In the genomic region with DNA sequence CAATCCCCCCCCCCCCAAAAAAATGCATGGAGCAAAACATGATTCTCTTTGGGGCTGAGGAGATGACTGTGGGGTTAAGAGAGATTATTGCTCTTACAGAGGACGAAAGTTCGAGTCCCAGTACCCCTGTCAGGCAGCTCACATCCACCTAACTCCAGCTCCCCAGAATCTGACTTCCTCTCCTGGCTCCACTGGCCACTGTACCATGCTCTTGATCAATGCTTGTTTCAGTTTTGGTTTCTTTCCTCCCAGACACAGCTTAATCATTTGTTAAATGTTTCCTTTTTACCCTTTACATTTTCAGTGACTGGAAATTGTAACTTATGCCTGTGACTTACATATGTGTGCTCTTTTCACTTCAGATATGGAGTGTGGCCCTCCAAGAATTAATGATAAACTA, we compare ENCODE assay signal across 18 mouse cellular contexts. TPM values are rescaled to one million over a fixed set of nuclear protein-coding genes. Genes with fewer than 3 reads are reported as not detected.
DNase-seq lines count a peak whose midpoint lies in the region; ATAC-seq and TF ChIP-seq lines count a peak whose summit lies in the region.
"Had no signal": no experiment of that assay in that cellular context is flagged by ENCODE, and none has a peak within 500 bp of the region (broad histone marks: within the 10 kb centered on the region; RNA-seq: fewer than 3 reads in every experiment).

No protein-coding gene starts in this region.

- no peak for TF ChIP-seq CTCF in intestine, postnatal 0 days (IDR thresholded peaks at IDR 0.05; ENCODE audit: low read depth)
- TF ChIP-seq CTCF in MEL (IDR thresholded peaks at IDR 0.05 in 2 of 3, conservative IDR thresholded peaks at IDR 0.05 in 1 of 3; ENCODE audit: control insufficient read depth in 1 of 3, insufficient read depth in 1 of 3, low read depth in 2 of 3, low read length in 3 of 3, poor library complexity in 1 of 3, severe bottlenecking in 1 of 3), result no peak
- no peak for TF ChIP-seq CTCF in liver, embryonic 14.5 days (IDR thresholded peaks at IDR 0.05; ENCODE audit: low read depth)

- no peaks in the 10 kb centered on the region for H3K9me3 ChIP-seq in intestine, postnatal 0 days (ENCODE audit: control insufficient read depth)
- H3K9me3 ChIP-seq in intestine, embryonic 15.5 days, result no peaks in the 10 kb centered on the region
- no peaks in the 10 kb centered on the region for H3K9me3 ChIP-seq in MEL (replicated peaks; ENCODE audit: insufficient read depth, low read length)
- no peaks in the 10 kb centered on the region for H3K9me3 ChIP-seq in liver, embryonic 14.5 days (ENCODE audit: control insufficient read depth, low read length)
- H3K9me3 ChIP-seq: embryonic facial prominence, embryonic 12.5 days; heart, embryonic 13.5 days; neural tube, embryonic 12.5 days had no signal

- no peak for ATAC-seq in intestine, postnatal 0 days
- no peak for ATAC-seq in intestine, embryonic 15.5 days
- ATAC-seq in liver, embryonic 14.5 days (ENCODE audit: insufficient read depth), result no peak
- ATAC-seq in neutrophil, adult 5-6 weeks (ENCODE audit: extremely low read depth, insufficient number of reproducible peaks, low FRiP score, poor library complexity, severe bottlenecking), result peak; percentile 43; the same call in 1 of the 2 replicates
- ATAC-seq: hindbrain, embryonic 16.5 days; lung, postnatal 0 days had no signal

- no peaks in the 10 kb centered on the region for H3K4me1 ChIP-seq in intestine, postnatal 0 days (replicated peaks; ENCODE audit: control insufficient read depth, insufficient read depth, low read length)
- H3K4me1 ChIP-seq in intestine, embryonic 15.5 days (replicated peaks), result peaks cover 10% of the 10 kb centered on the region; the same call in 1 of the 2 replicates
- H3K4me1 ChIP-seq in MEL (ENCODE audit: control insufficient read depth in 1 of 2, insufficient read depth in 2 of 2, low read length in 2 of 2), result peaks cover 4 to 5% of the 10 kb centered on the region in 2 experiments
- peaks cover 2 to 12% of the 10 kb centered on the region in 2 experiments for H3K4me1 ChIP-seq in liver, embryonic 14.5 days (replicated peaks; ENCODE audit: control insufficient read depth in 2 of 2, insufficient read depth in 2 of 2, low read length in 1 of 2)

- peak overlapping the region; percentile 35; the same call in 1 of the 2 replicates for H3K27ac ChIP-seq in intestine, postnatal 0 days (ENCODE audit: low read depth, low read length)
- no peak overlapping the region for H3K27ac ChIP-seq in intestine, embryonic 15.5 days
- H3K27ac ChIP-seq in MEL (ENCODE audit: control insufficient read depth, low read depth, low read length), result peak overlapping the region; percentile 33; the same call in 1 of the 2 replicates
- no peak overlapping the region for H3K27ac ChIP-seq in liver, embryonic 14.5 days
- H3K27ac ChIP-seq: embryonic facial prominence, embryonic 12.5 days; heart, embryonic 13.5 days; neural tube, embryonic 12.5 days had no signal

- H3K4me2 ChIP-seq in intestine, postnatal 0 days (replicated peaks; ENCODE audit: low read depth), result peak overlapping the region; percentile 9; the same call in 1 of the 2 replicates
- no peak overlapping the region for H3K4me2 ChIP-seq in intestine, embryonic 15.5 days (replicated peaks)
- H3K4me2 ChIP-seq in liver, embryonic 14.5 days (ENCODE audit: low read depth), result peak overlapping the region; percentile 43
- H3K4me2 ChIP-seq: embryonic facial prominence, embryonic 12.5 days; heart, embryonic 13.5 days; neural tube, embryonic 12.5 days had no signal

- H3K79me2 ChIP-seq in MEL (ENCODE audit: control insufficient read depth, insufficient read depth, low read length, poor library complexity), result peaks cover 89% of the 10 kb centered on the region

- H3K4me3 ChIP-seq in intestine, postnatal 0 days (ENCODE audit: low read depth, low read length), result no peak overlapping the region
- H3K4me3 ChIP-seq in intestine, embryonic 15.5 days (replicated peaks), result no peak overlapping the region
- H3K4me3 ChIP-seq in MEL (ENCODE audit: control insufficient read depth in 1 of 2, insufficient read depth in 1 of 2, low read depth in 2 of 2, low read length in 2 of 2), result peak overlapping the region; percentile 26 to 41
- H3K4me3 ChIP-seq in liver, embryonic 14.5 days (ENCODE audit: insufficient read depth in 1 of 2, low read depth in 2 of 2, low read length in 2 of 2), result no peak overlapping the region
- H3K4me3 ChIP-seq: embryonic facial prominence, embryonic 12.5 days; heart, embryonic 13.5 days; neural tube, embryonic 12.5 days had no signal

- DNase-seq in MEL (ENCODE audit: low read depth, low spot score), result peak; percentile 67
- DNase-seq in liver, embryonic 14.5 days (ENCODE audit: low read depth in 3 of 3, low spot score in 3 of 3), result no peak
- no peak for DNase-seq in thymus, postnatal 25 days
- DNase-seq in Muller cell, postnatal 12 days (ENCODE audit: inconsistent ontology term), result no peak
- no peak for DNase-seq in thymus, postnatal 36 days
- DNase-seq: adrenal gland, postnatal 25 days; cerebellum, adult 2 months; heart, postnatal 36 days; kidney, adult 9 months; kidney, postnatal 4 days had no signal

- 89% methylated on average over 2 of the region's 2 CpGs for WGBS in intestine, postnatal 0 days
- 93% methylated on average over 2 of the region's 2 CpGs for WGBS in intestine, embryonic 15.5 days
- 65% methylated on average over 2 of the region's 2 CpGs for WGBS in liver, embryonic 14.5 days (ENCODE audit: insufficient replicate concordance)

- no peak overlapping the region; the same call in 1 of the 2 replicates for H3K9ac ChIP-seq in intestine, postnatal 0 days (ENCODE audit: low read depth, low read length)
- H3K9ac ChIP-seq in intestine, embryonic 15.5 days, result no peak overlapping the region
- H3K9ac ChIP-seq in MEL (ENCODE audit: control insufficient read depth, low read depth, low read length, poor library complexity, severe bottlenecking), result peak overlapping the region; percentile 62
- H3K9ac ChIP-seq in liver, embryonic 14.5 days (replicated peaks), result peak overlapping the region; percentile 13; the same call in 1 of the 2 replicates
- H3K9ac ChIP-seq: embryonic facial prominence, embryonic 12.5 days; heart, embryonic 13.5 days; neural tube, embryonic 12.5 days had no signal

- no peaks in the 10 kb centered on the region for H3K27me3 ChIP-seq in intestine, postnatal 0 days (replicated peaks; ENCODE audit: control insufficient read depth, insufficient read depth, low read length)
- no peaks in the 10 kb centered on the region for H3K27me3 ChIP-seq in intestine, embryonic 15.5 days (replicated peaks)
- no peaks in the 10 kb centered on the region for H3K27me3 ChIP-seq in MEL (ENCODE audit: control insufficient read depth in 1 of 2, insufficient read depth in 2 of 2, low read length in 2 of 2)
- no peaks in the 10 kb centered on the region for H3K27me3 ChIP-seq in liver, embryonic 14.5 days (ENCODE audit: control insufficient read depth, insufficient read depth, low read length)
- H3K27me3 ChIP-seq: embryonic facial prominence, embryonic 12.5 days; heart, embryonic 13.5 days; neural tube, embryonic 12.5 days had no signal

- TF ChIP-seq RAD21 in MEL (IDR thresholded peaks at IDR 0.05; ENCODE audit: low read depth, low read length), result no peak

- TF ChIP-seq EP300 in MEL (IDR thresholded peaks at IDR 0.05; ENCODE audit: low read depth in 1 of 2, low read length in 2 of 2), result no peak
- no peak for TF ChIP-seq EP300 in liver, embryonic 14.5 days (IDR thresholded peaks at IDR 0.05; ENCODE audit: low read depth)

- TF ChIP-seq POLR2A in MEL (IDR thresholded peaks at IDR 0.05; ENCODE audit: control insufficient read depth in 1 of 2, insufficient read depth in 1 of 2, low read depth in 1 of 2, low read length in 2 of 2, poor library complexity in 1 of 2), result no peak

- peaks cover 37% of the 10 kb centered on the region for H3K36me3 ChIP-seq in intestine, postnatal 0 days (ENCODE audit: control insufficient read depth, insufficient read depth)
- H3K36me3 ChIP-seq in intestine, embryonic 15.5 days, result 0 out of 2 replicates have a peak, but pooled peaks cover 2% of the 10 kb centered on the region
- H3K36me3 ChIP-seq in MEL (ENCODE audit: control insufficient read depth in 1 of 2, insufficient read depth in 2 of 2, low read length in 2 of 2), result peaks cover 46% of the 10 kb centered on the region in 2 experiments
- H3K36me3 ChIP-seq in liver, embryonic 14.5 days (replicated peaks; ENCODE audit: control insufficient read depth, insufficient read depth, low read depth), result peaks cover 50% of the 10 kb centered on the region

TF ChIP-seq in MEL, 35 proteins besides CTCF, POLR2A, EP300 and RAD21:
- TF ChIP-seq ZMIZ1 (IDR thresholded peaks at IDR 0.05; ENCODE audit: low read depth, low read length), result no peak
- no peak for TF ChIP-seq HCFC1 (IDR thresholded peaks at IDR 0.05; ENCODE audit: low read depth, low read length)
- TF ChIP-seq RCOR1 (IDR thresholded peaks at IDR 0.05; ENCODE audit: low read depth, low read length), result no peak
- TF ChIP-seq GATA1 (IDR thresholded peaks at IDR 0.05; ENCODE audit: low read depth, low read length), result peak; percentile 6; the same call in 1 of the 2 replicates

RNA-seq across cellular contexts. Expression of a gene that starts 5.4 kb away (rescaled TPM):
- polyA plus RNA-seq in intestine, postnatal 0 days (2015; fragmentation: Nextera tagmentation; extraction: Ambion mirVana), result 62.3 and 68.7 TPM in 2 replicates
- polyA plus RNA-seq in intestine, embryonic 15.5 days (2015; fragmentation: Nextera tagmentation; extraction: Ambion mirVana), result 58.0 and 66.9 TPM in 2 replicates
- 192 and 256 TPM in 2 replicates for total RNA-seq in MEL (2012; rRNA removed)
- polyA plus RNA-seq in MEL (2012; ENCODE audit: insufficient read depth in 1 of 2, insufficient read length in 2 of 2, low read depth in 1 of 2, low replicate concordance in 2 of 2, missing spikeins in 1 of 2), result 100 to 1,000 TPM in 1 of 2 experiments, not detected in 1; 176 TPM
- 35.9 and 36.6 TPM in 2 replicates for polyA plus RNA-seq in liver, embryonic 14.5 days (2012; rRNA removed)
- 75.4 and 86.0 TPM in 2 replicates for polyA plus RNA-seq in liver, embryonic 14.5 days (2014; fragmentation: Nextera tagmentation; extraction: Ambion mirVana)
- total RNA-seq in neutrophil, adult 5-6 weeks (2017), result 8.7 and 12.6 TPM in 2 replicates

RNA-seq across cellular contexts. Expression of a gene that starts 24.6 kb away (rescaled TPM):
- 89.1 and 99.6 TPM in 2 replicates for polyA plus RNA-seq in intestine, postnatal 0 days (2015; fragmentation: Nextera tagmentation; extraction: Ambion mirVana)
- 144 and 146 TPM in 2 replicates for polyA plus RNA-seq in intestine, embryonic 15.5 days (2015; fragmentation: Nextera tagmentation; extraction: Ambion mirVana)
- 111 and 161 TPM in 2 replicates for total RNA-seq in MEL (2012; rRNA removed)
- 10 to 100 TPM in 1 of 2 experiments, not detected in 1; 95.5 TPM for polyA plus RNA-seq in MEL (2012; ENCODE audit: insufficient read depth in 1 of 2, insufficient read length in 2 of 2, low read depth in 1 of 2, low replicate concordance in 2 of 2, missing spikeins in 1 of 2)
- polyA plus RNA-seq in liver, embryonic 14.5 days (2012; rRNA removed), result 18.6 and 30.9 TPM in 2 replicates
- polyA plus RNA-seq in liver, embryonic 14.5 days (2014; fragmentation: Nextera tagmentation; extraction: Ambion mirVana), result 89.1 and 90.4 TPM in 2 replicates
- total RNA-seq in neutrophil, adult 5-6 weeks (2017), result 34.7 and 51.4 TPM in 2 replicates

Comparison
In these comparisons a context has a peak if more than half of its experiments do, and no peak if none do; other contexts are left out.
1. H3K27ac ChIP-seq: peak in intestine, postnatal 0 days (single experiment) and MEL (single experiment); none in intestine, embryonic 15.5 days (single experiment) and liver, embryonic 14.5 days (single experiment).
2. H3K4me3 ChIP-seq: peak in MEL (2 of 2); none in intestine, postnatal 0 days (single experiment), intestine, embryonic 15.5 days (single experiment) and liver, embryonic 14.5 days (0 of 2).
3. H3K9ac ChIP-seq: peak in MEL (single experiment) and liver, embryonic 14.5 days (single experiment); none in intestine, postnatal 0 days (single experiment) and intestine, embryonic 15.5 days (single experiment).